Mouse (Mus musculus) heart, embryonic 16.5 days (tissue): Measurements from ENCODE around the gene Mettl7b. TPM values are rescaled to one million over a fixed set of nuclear protein-coding genes. Genes with fewer than 3 reads are reported as not detected.

Experiments used
- ATAC-seq: fragments of 200-750 bp; cut with Nextera tagmentation; replicated peaks from 2 replicates; pipeline ENCODE4 v1.8.0; 2017; ENCODE audit warnings: moderate number of reproducible peaks; ENCODE audit not compliant: insufficient read depth, low FRiP score; ENCODE audit errors: extremely low read depth
- H3K27ac ChIP-seq: fragments of 300-500 bp; sonication (generic); 2 replicates; pipeline ENCODE4 v1.5.1; 2014; ENCODE audit warnings: mild to moderate bottlenecking, low read length, control low read depth, moderate library complexity
- H3K27me3 ChIP-seq: fragments of 300-500 bp; sonication (generic); 2 replicates; pipeline ENCODE4 v1.6.1; 2014; ENCODE audit warnings: low read length, mixed read lengths; ENCODE audit not compliant: control insufficient read depth, insufficient read depth
- H3K36me3 ChIP-seq: fragments of 300-500 bp; sonication (generic); 2 replicates; pipeline ENCODE4 v1.6.1; 2014; ENCODE audit not compliant: control insufficient read depth, insufficient read depth
- H3K4me1 ChIP-seq: fragments of 300-500 bp; sonication (generic); 2 replicates; pipeline ENCODE4 v1.6.1; 2014; ENCODE audit warnings: low read length, mixed read lengths; ENCODE audit not compliant: control insufficient read depth, insufficient read depth
- H3K4me2 ChIP-seq: fragments of 300-500 bp; sonication (generic); 2 replicates; pipeline ENCODE4 v1.6.1; 2014; ENCODE audit warnings: low read depth, mild to moderate bottlenecking, control low read depth, low read length
- H3K4me3 ChIP-seq: fragments of 300-500 bp; sonication (generic); 2 replicates; pipeline ENCODE4 v1.5.1; 2014; ENCODE audit warnings: mild to moderate bottlenecking, control low read depth, low read length
- H3K9ac ChIP-seq: fragments of 300-500 bp; sonication (generic); 2 replicates; pipeline ENCODE4 v1.6.1; 2014; ENCODE audit warnings: low read length, control low read depth
- H3K9me3 ChIP-seq: fragments of 300-500 bp; sonication (generic); replicated peaks from 2 replicates; pipeline ENCODE4 v1.6.1; 2016; ENCODE audit warnings: low read length; ENCODE audit not compliant: control insufficient read depth
- WGBS: fragments of 180-500 bp; shearing (Covaris S2); extraction: QIAGEN DNeasy Blood & Tissue Kit; methylation state at CpG from one replicate; pipeline ENCODE4 v1.1.7; 2014; 5-methylcytosine and 5-hydroxymethylcytosine counted together
- polyA plus RNA-seq: library from polyadenylated mRNA; unstranded; fragments of >200 nt; fragmentation: Nextera tagmentation; extraction: Ambion mirVana; gene quantifications from 2 replicates; pipeline ENCODE4 v1.2.1, GENCODE M21; 2015

The Mettl7b gene
- polyA plus RNA-seq, 1 experiment from 2014 or later, result 0.67 TPM

GRCm38 (mm10) chr10:128915550-128915949 is 45.2 kb downstream of the Mettl7b start:
- Histone ChIP-seq H3K27ac (no peak overlapping the region), H3K4me3 (no peak overlapping the region), H3K9me3 (no peaks in the 10 kb centered on the region), H3K9ac (no peak overlapping the region), H3K4me2 (no peak overlapping the region), H3K27me3 (no peaks in the 10 kb centered on the region), H3K4me1 (peaks cover 22% of the 10 kb centered on the region), H3K36me3 (peaks cover 19% of the 10 kb centered on the region)
- 82% methylated on average over 2 of the region's 2 CpGs for WGBS
- no peak for ATAC-seq

DNA sequence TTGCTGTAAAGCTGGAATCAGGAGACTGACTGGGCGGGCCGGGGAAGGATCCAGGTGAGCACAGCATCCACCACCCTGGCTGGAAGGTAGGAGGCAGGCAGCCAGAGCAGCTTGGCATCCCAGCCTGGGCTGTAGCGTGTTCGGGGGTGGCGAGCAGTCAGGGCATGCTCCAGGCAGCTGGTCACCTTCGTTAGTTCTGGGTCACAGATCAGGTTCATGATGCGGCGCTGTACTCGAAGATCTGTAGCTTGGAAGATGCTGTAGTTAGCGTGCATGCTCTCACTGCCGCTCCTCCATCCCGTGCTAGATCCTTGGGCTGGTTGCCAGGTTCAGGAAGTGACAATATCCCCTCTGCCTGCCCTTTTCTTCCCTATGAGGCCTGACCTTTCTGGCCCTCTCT is 47.1 kb downstream of the Mettl7b start:
- Histone ChIP-seq H3K27ac (no peak overlapping the region), H3K4me1 (peaks cover 19% of the 10 kb centered on the region), H3K4me3 (no peak overlapping the region), H3K9me3 (no peaks in the 10 kb centered on the region), H3K4me2 (no peak overlapping the region), H3K9ac (no peak overlapping the region), H3K27me3 (no peaks in the 10 kb centered on the region), H3K36me3 (peaks cover 19% of the 10 kb centered on the region)
- WGBS, result 85% methylated on average over 12 of the region's 12 CpGs
- ATAC-seq, result no peak

- no peak overlapping the region for H3K4me3 ChIP-seq
- no peaks in the 10 kb centered on the region for H3K27me3 ChIP-seq
- no peak for ATAC-seq
- WGBS, result 11% methylated on average over 5 of the region's 5 CpGs
- H3K4me2 ChIP-seq, result no peak overlapping the region
- H3K9ac ChIP-seq, result no peak overlapping the region
- H3K27ac ChIP-seq, result no peak overlapping the region
- peaks cover 19% of the 10 kb centered on the region for H3K4me1 ChIP-seq
- peaks cover 19% of the 10 kb centered on the region for H3K36me3 ChIP-seq
- H3K9me3 ChIP-seq, result no peaks in the 10 kb centered on the region
These were observed 47.6 kb downstream of the Mettl7b start for GRCm38 (mm10) chr10:128913219-128913618.

DNA sequence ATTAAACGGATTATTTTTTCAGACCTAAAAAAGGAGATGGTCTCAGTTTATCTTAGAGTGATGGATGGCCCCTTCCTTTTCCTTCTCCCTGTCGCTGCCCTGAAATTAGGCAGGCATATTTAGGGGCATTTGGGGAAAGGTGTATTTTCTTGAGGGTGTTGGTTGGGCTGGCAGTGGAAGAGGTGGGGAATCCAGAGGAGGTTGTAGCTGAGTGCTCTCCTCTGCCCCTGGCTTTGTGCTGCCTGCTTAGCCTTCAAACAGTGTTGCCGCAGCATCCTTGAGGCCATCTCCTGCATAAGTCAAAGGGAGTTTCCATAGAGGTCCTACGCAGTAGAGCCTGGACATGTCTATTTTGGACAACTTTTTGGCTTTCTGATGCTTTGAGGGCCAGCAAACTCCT is 48.0 kb downstream of the Mettl7b start:
- Histone ChIP-seq H3K4me2 (no peak overlapping the region), H3K9ac (no peak overlapping the region), H3K36me3 (peaks cover 18% of the 10 kb centered on the region), H3K9me3 (no peaks in the 10 kb centered on the region), H3K4me1 (peaks cover 19% of the 10 kb centered on the region), H3K4me3 (no peak overlapping the region), H3K27ac (no peak overlapping the region), H3K27me3 (no peaks in the 10 kb centered on the region)
- no peak for ATAC-seq
- WGBS, result 66% methylated on average over 4 of the region's 4 CpGs

DNA sequence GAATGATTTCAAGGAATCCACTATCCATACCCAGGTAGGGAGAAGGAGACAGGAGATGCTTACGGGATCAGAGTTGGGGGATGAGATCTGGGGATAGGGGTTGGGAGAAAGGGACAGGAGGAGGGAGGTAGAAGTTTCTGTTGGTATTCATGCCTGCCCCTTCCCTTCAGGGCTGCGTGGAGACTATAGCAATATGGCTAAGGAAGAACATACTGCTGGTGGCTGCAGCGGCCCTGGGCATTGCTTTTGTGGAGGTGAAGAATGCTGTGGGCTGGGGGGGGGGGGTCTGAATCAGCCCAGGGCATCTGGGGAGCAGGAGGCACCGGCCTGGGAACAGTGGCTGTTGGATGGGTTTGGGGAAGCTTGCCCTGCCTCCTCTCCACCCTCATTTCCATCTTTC is 48.5 kb downstream of the Mettl7b start:
- no peak overlapping the region for H3K4me2 ChIP-seq
- no peak overlapping the region for H3K4me3 ChIP-seq
- H3K27ac ChIP-seq, result no peak overlapping the region
- H3K9me3 ChIP-seq, result no peaks in the 10 kb centered on the region
- H3K27me3 ChIP-seq, result no peaks in the 10 kb centered on the region
- no peak overlapping the region for H3K9ac ChIP-seq
- WGBS, result 85% methylated on average over 4 of the region's 4 CpGs
- peaks cover 19% of the 10 kb centered on the region for H3K4me1 ChIP-seq
- no peak for ATAC-seq
- H3K36me3 ChIP-seq, result peaks cover 16% of the 10 kb centered on the region

DNA sequence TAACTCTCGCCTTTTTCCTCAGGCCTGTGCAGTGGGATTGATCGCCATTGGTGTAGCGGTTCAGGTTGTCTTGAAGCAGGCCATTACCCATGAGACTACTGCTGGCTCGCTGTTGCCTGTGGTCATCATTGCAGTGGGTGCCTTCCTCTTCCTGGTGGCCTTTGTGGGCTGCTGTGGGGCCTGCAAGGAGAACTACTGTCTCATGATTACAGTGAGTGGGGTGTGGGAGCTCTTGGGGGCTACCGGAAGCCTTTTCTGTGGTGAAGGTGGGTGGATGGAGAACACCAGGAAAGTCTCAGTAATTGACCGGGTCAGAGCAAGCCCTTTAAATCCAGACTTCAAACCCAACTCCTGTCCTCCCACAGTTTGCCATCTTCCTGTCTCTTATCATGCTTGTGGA is 49.4 kb downstream of the Mettl7b start:
- ATAC-seq, result no peak
- Histone ChIP-seq H3K4me2 (peak overlapping the region; percentile 69), H3K36me3 (peaks cover 16% of the 10 kb centered on the region), H3K9me3 (no peaks in the 10 kb centered on the region), H3K9ac (peak overlapping the region; percentile 98; the same call in 1 of the 2 replicates), H3K4me1 (peaks cover 19% of the 10 kb centered on the region), H3K27me3 (no peaks in the 10 kb centered on the region), H3K27ac (no peak overlapping the region), H3K4me3 (peak overlapping the region; percentile 88)
- 86% methylated on average over 6 of the region's 6 CpGs for WGBS

- peak overlapping the region; percentile 88 for H3K4me3 ChIP-seq
- H3K9me3 ChIP-seq, result no peaks in the 10 kb centered on the region
- ATAC-seq, result peak; percentile 54
- H3K4me2 ChIP-seq, result peak overlapping the region; percentile 69
- H3K27ac ChIP-seq, result peak overlapping the region; percentile 93
- H3K9ac ChIP-seq, result peak overlapping the region; percentile 98
- peaks cover 14% of the 10 kb centered on the region for H3K36me3 ChIP-seq
- H3K4me1 ChIP-seq, result peaks cover 19% of the 10 kb centered on the region
- WGBS, result 1% methylated on average over 51 of the region's 66 CpGs
- no peaks in the 10 kb centered on the region for H3K27me3 ChIP-seq
These were observed 50.5 kb downstream of the Mettl7b start for GRCm38 (mm10) chr10:128910066-128910841.

- peak overlapping the region; percentile 88 for H3K4me3 ChIP-seq
- no peaks in the 10 kb centered on the region for H3K27me3 ChIP-seq
- H3K9me3 ChIP-seq, result no peaks in the 10 kb centered on the region
- H3K36me3 ChIP-seq, result peaks cover 9% of the 10 kb centered on the region
- H3K4me1 ChIP-seq, result peaks cover 19% of the 10 kb centered on the region
- peak; percentile 88 for ATAC-seq
- H3K9ac ChIP-seq, result peak overlapping the region; percentile 98
- H3K27ac ChIP-seq, result peak overlapping the region; percentile 93
- H3K4me2 ChIP-seq, result peak overlapping the region; percentile 69
- under 1% methylated on average over 33 of the region's 41 CpGs for WGBS
These were observed 51.2 kb downstream of the Mettl7b start for GRCm38 (mm10) chr10:128909567-128910028.

- Histone ChIP-seq H3K9me3 (no peaks in the 10 kb centered on the region), H3K27ac (peak overlapping the region; percentile 93), H3K4me1 (peaks cover 19% of the 10 kb centered on the region), H3K4me2 (peak overlapping the region; percentile 69), H3K27me3 (no peaks in the 10 kb centered on the region), H3K9ac (peak overlapping the region; percentile 98), H3K4me3 (peak overlapping the region; percentile 88), H3K36me3 (peaks cover 2% of the 10 kb centered on the region; the same call in 1 of the 2 replicates)
- ATAC-seq, result no peak
- 66% methylated on average over 13 of the region's 13 CpGs for WGBS
These were observed 51.9 kb downstream of the Mettl7b start for GRCm38 (mm10) chr10:128908778-128909448.
